Mouse (Mus musculus) kidney, postnatal 4 days (tissue): ENCODE data around the gene Zmym4.

Experiments
- DNase-seq, 2 experiments: peaks; one replicate each; pipeline ENCODE4 v3.0.0; 2021; ENCODE audit warnings: mixed read lengths in 2 of 2

The Zmym4 gene

GRCm38 (mm10) chr4:126927701-126928100 is 40.2 kb downstream of the Zmym4 start:
- no peak for DNase-seq

- no peak for DNase-seq
Observed at GRCm38 (mm10) chr4:126889879-126890278, 78.1 kb downstream of the Zmym4 start.

- no peak for DNase-seq
Observed at GRCm38 (mm10) chr4:126885953-126886352, 82.0 kb downstream of the Zmym4 start.

GRCm38 (mm10) chr4:126883602-126884001 is 84.3 kb downstream of the Zmym4 start:
- DNase-seq, result no peak

GRCm38 (mm10) chr4:126879560-126880275 is 88.2 kb downstream of the Zmym4 start:
- DNase-seq, result no peak

GRCm38 (mm10) chr4:126872717-126873116 is 95.2 kb downstream of the Zmym4 start:
- peak; percentile 16 to 22 for DNase-seq

GRCm38 (mm10) chr4:126868699-126869098 is 99.2 kb downstream of the Zmym4 start:
- DNase-seq, result no peak

- DNase-seq, result no peak
Observed at GRCm38 (mm10) chr4:126861514-126862266, 106.2 kb downstream of the Zmym4 start.

- no peak for DNase-seq
Observed at GRCm38 (mm10) chr4:126860268-126860986, 107.5 kb downstream of the Zmym4 start.

- no peak for DNase-seq
Observed at GRCm38 (mm10) chr4:126852971-126853370, 115.0 kb downstream of the Zmym4 start.

GRCm38 (mm10) chr4:126850778-126851080 is 117.2 kb downstream of the Zmym4 start:
- no peak for DNase-seq

GRCm38 (mm10) chr4:126850019-126850777 is 117.7 kb downstream of the Zmym4 start:
- no peak for DNase-seq

- no peak for DNase-seq
Observed at GRCm38 (mm10) chr4:126846971-126847370, 121.0 kb downstream of the Zmym4 start.

GRCm38 (mm10) chr4:126845664-126846063 is 122.3 kb downstream of the Zmym4 start:
- DNase-seq, result no peak

GRCm38 (mm10) chr4:126842911-126843310 is 125.0 kb downstream of the Zmym4 start:
- DNase-seq, result no peak

- DNase-seq, result no peak
Observed at GRCm38 (mm10) chr4:126840996-126841560, 126.9 kb downstream of the Zmym4 start.

GRCm38 (mm10) chr4:126839873-126840272 is 128.1 kb downstream of the Zmym4 start:
- DNase-seq, result peak; percentile 92 to 94

- DNase-seq, result no peak
Observed at GRCm38 (mm10) chr4:126838799-126839198, 129.1 kb downstream of the Zmym4 start.

GRCm38 (mm10) chr4:126831122-126831521 is 136.8 kb downstream of the Zmym4 start:
- no peak for DNase-seq

- no peak for DNase-seq
Observed at GRCm38 (mm10) chr4:126823917-126824316, 144.0 kb downstream of the Zmym4 start.

- no peak for DNase-seq
Observed at GRCm38 (mm10) chr4:126822891-126823882, 144.7 kb downstream of the Zmym4 start.
